ENCODE assay signal across 13 mouse cellular contexts in genomic region chr13:101994779-101995178, GRCm38 (mm10).
A peak's percentile ranks its signal among the peaks of the same experiment; 100 is the strongest.
DNase-seq lines count a peak whose midpoint lies in the region; ATAC-seq and TF ChIP-seq lines count a peak whose summit lies in the region.
"Had no signal": no experiment of that assay in that cellular context is flagged by ENCODE, and none has a peak within 500 bp of the region (broad histone marks: within the 10 kb centered on the region; RNA-seq: fewer than 3 reads in every experiment).

No protein-coding gene starts in this region.

- TF ChIP-seq EP300 in heart, postnatal 0 days (IDR thresholded peaks at IDR 0.05; ENCODE audit: low read depth) = peak; percentile 73

- no peaks in the 10 kb centered on the region for H3K36me3 ChIP-seq in heart, postnatal 0 days (replicated peaks; ENCODE audit: control insufficient read depth, insufficient read depth, low read length)
- no peaks in the 10 kb centered on the region for H3K36me3 ChIP-seq in lung, embryonic 14.5 days (ENCODE audit: insufficient read depth)
- no peaks in the 10 kb centered on the region for H3K36me3 ChIP-seq in thymus, adult 2 months (ENCODE audit: control insufficient read depth, insufficient read depth, low read length)
- H3K36me3 ChIP-seq: embryonic facial prominence, embryonic 13.5 days; forebrain, embryonic 12.5 days; hindbrain, embryonic 12.5 days; neural tube, embryonic 15.5 days had no signal

- no peak overlapping the region for H3K4me2 ChIP-seq in heart, postnatal 0 days (ENCODE audit: low read depth, low read length)
- no peak overlapping the region for H3K4me2 ChIP-seq in lung, embryonic 14.5 days
- H3K4me2 ChIP-seq: embryonic facial prominence, embryonic 13.5 days; forebrain, embryonic 12.5 days; hindbrain, embryonic 12.5 days; neural tube, embryonic 15.5 days had no signal

- 26% methylated on average over 3 of the region's 3 CpGs for WGBS in heart, postnatal 0 days
- WGBS in lung, embryonic 14.5 days = 40% methylated on average over 3 of the region's 3 CpGs
- WGBS in thymus, adult 2 months = 94% methylated on average over 3 of the region's 3 CpGs

- no peak overlapping the region for H3K4me3 ChIP-seq in heart, postnatal 0 days (ENCODE audit: low read depth, low read length)
- H3K4me3 ChIP-seq in lung, embryonic 14.5 days (ENCODE audit: low read depth, low read length) = no peak overlapping the region
- no peak overlapping the region for H3K4me3 ChIP-seq in thymus, adult 2 months (ENCODE audit: control insufficient read depth, insufficient read depth, low read length)
- H3K4me3 ChIP-seq: embryonic facial prominence, embryonic 13.5 days; forebrain, embryonic 12.5 days; hindbrain, embryonic 12.5 days; neural tube, embryonic 15.5 days had no signal

- H3K27ac ChIP-seq in heart, postnatal 0 days (ENCODE audit: low read depth) = peak overlapping the region; percentile 9
- H3K27ac ChIP-seq in lung, embryonic 14.5 days (ENCODE audit: low read depth) = no peak overlapping the region
- no peak overlapping the region for H3K27ac ChIP-seq in thymus, adult 2 months (ENCODE audit: control insufficient read depth, insufficient read depth, low read length)
- H3K27ac ChIP-seq: embryonic facial prominence, embryonic 13.5 days; forebrain, embryonic 12.5 days; hindbrain, embryonic 12.5 days; neural tube, embryonic 15.5 days had no signal

- no peak for TF ChIP-seq POLR2A in thymus, adult 2 months (IDR thresholded peaks at IDR 0.05; ENCODE audit: control insufficient read depth, extremely low read depth, insufficient read depth, low read length, poor library complexity)

- H3K9ac ChIP-seq in heart, postnatal 0 days (replicated peaks; ENCODE audit: low read depth, low read length) = no peak overlapping the region
- no peak overlapping the region for H3K9ac ChIP-seq in lung, embryonic 14.5 days
- H3K9ac ChIP-seq: embryonic facial prominence, embryonic 13.5 days; forebrain, embryonic 12.5 days; hindbrain, embryonic 12.5 days; neural tube, embryonic 15.5 days had no signal

- ATAC-seq in heart, postnatal 0 days (ENCODE audit: insufficient read depth, low read depth) = peak; percentile 83
- peak; percentile 69 for ATAC-seq in lung, embryonic 14.5 days (ENCODE audit: insufficient read depth)

- DNase-seq in testis, postnatal 14 days (ENCODE audit: low spot score) = peak; percentile 8
- no peak for DNase-seq in testis, postnatal 10 days (ENCODE audit: low spot score)
- peak; percentile 71 for DNase-seq in heart, postnatal 0 days (ENCODE audit: low spot score)
- DNase-seq in lung, embryonic 14.5 days = peak; percentile 81
- DNase-seq in thymus, adult 2 months = no peak
- no peak for DNase-seq in adrenal gland, postnatal 14 days
- no peak for DNase-seq in urinary bladder, adult 2 months (ENCODE audit: low spot score)
- DNase-seq: cerebellum, postnatal 14 days; thymus, postnatal 25 days had no signal

- H3K27me3 ChIP-seq in heart, postnatal 0 days (ENCODE audit: control insufficient read depth, insufficient read depth, low read length) = no peaks in the 10 kb centered on the region
- no peaks in the 10 kb centered on the region for H3K27me3 ChIP-seq in lung, embryonic 14.5 days (ENCODE audit: insufficient read depth, low read length)
- no peaks in the 10 kb centered on the region for H3K27me3 ChIP-seq in thymus, adult 2 months (ENCODE audit: control insufficient read depth, insufficient read depth, low read length)
- H3K27me3 ChIP-seq: embryonic facial prominence, embryonic 13.5 days; forebrain, embryonic 12.5 days; hindbrain, embryonic 12.5 days; neural tube, embryonic 15.5 days had no signal

- H3K9me3 ChIP-seq in heart, postnatal 0 days (replicated peaks; ENCODE audit: control insufficient read depth, low read length) = no peaks in the 10 kb centered on the region
- no peaks in the 10 kb centered on the region for H3K9me3 ChIP-seq in lung, embryonic 14.5 days (ENCODE audit: low read depth, low read length)
- H3K9me3 ChIP-seq: embryonic facial prominence, embryonic 13.5 days; forebrain, embryonic 12.5 days; hindbrain, embryonic 12.5 days; neural tube, embryonic 15.5 days had no signal

- TF ChIP-seq CTCF in heart, postnatal 0 days (IDR thresholded peaks at IDR 0.05; ENCODE audit: low read depth) = no peak
- no peak for TF ChIP-seq CTCF in lung, embryonic 14.5 days (IDR thresholded peaks at IDR 0.05; ENCODE audit: low read depth)
- no peak for TF ChIP-seq CTCF in thymus, adult 2 months (IDR thresholded peaks at IDR 0.05; ENCODE audit: borderline replicate concordance, control insufficient read depth, extremely low read depth, insufficient read depth, low read length, poor library complexity)

- peaks cover 12% of the 10 kb centered on the region for H3K4me1 ChIP-seq in heart, postnatal 0 days (ENCODE audit: control insufficient read depth, insufficient read depth)
- no peaks in the 10 kb centered on the region for H3K4me1 ChIP-seq in lung, embryonic 14.5 days (ENCODE audit: insufficient read depth)
- peaks cover 3% of the 10 kb centered on the region; the same call in 1 of the 2 replicates for H3K4me1 ChIP-seq in thymus, adult 2 months (replicated peaks; ENCODE audit: control insufficient read depth, insufficient read depth, low read length)
- H3K4me1 ChIP-seq: embryonic facial prominence, embryonic 13.5 days; forebrain, embryonic 12.5 days; hindbrain, embryonic 12.5 days; neural tube, embryonic 15.5 days had no signal

Comparison
In these comparisons a context has a peak if more than half of its experiments do, and no peak if none do; other contexts are left out.
1. DNase-seq: peak in testis, postnatal 14 days (single experiment), heart, postnatal 0 days (single experiment) and lung, embryonic 14.5 days (single experiment); none in testis, postnatal 10 days (single experiment), thymus, adult 2 months (single experiment), adrenal gland, postnatal 14 days (single experiment) and urinary bladder, adult 2 months (single experiment).